Mouse (Mus musculus) urinary bladder, postnatal 14 days (tissue): ENCODE measurements around the gene Adcy9.

ENCODE experiments used
- DNase-seq: peaks from one replicate; pipeline ENCODE4 v3.0.0; 2021; ENCODE audit warnings: low spot score

Adcy9 gene

DNA sequence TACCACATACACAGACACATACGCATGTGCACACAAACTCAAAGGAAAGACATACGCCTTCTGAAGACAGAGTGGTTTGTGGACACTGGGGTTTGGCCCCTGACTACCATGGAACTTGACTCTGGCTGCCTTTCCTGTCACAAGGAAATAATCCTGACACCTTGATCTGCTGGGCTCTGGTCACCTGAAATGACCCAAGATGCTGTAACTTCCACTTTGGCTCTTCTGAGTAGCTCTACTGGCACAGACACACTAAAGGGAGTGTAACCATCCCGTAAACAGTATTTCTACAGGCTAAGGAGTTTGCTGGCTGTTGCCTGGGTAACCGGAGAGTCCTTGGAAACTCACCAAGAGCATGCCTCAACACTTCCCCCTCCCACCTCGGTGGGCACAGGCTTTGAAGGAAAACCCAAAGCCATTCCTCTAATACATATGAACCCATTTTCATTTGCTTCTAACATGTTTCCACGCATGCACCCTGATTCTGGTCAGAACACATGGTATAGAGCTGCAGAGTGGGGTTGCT lies 102.2 kb downstream of the Adcy9 start:
- DNase-seq = no peak

DNA sequence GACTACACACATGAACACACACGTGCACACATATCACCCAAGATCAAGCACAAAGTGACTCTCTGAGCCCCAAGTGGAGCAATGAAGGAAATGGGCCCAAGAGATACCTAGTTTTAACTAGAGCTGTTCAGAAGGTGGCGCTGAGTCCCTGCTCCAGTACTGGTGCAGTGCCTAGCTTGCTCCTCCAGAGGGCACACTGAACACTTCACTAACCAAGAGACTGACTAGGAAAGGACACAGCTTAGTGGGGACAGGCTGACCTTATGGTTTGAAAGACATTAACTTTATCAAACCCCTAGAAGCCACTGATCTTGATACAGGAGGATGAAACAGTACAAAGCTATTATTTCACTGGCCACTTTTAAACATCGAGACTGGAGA lies 104.2 kb downstream of the Adcy9 start:
- peak; percentile 82 for DNase-seq

DNA sequence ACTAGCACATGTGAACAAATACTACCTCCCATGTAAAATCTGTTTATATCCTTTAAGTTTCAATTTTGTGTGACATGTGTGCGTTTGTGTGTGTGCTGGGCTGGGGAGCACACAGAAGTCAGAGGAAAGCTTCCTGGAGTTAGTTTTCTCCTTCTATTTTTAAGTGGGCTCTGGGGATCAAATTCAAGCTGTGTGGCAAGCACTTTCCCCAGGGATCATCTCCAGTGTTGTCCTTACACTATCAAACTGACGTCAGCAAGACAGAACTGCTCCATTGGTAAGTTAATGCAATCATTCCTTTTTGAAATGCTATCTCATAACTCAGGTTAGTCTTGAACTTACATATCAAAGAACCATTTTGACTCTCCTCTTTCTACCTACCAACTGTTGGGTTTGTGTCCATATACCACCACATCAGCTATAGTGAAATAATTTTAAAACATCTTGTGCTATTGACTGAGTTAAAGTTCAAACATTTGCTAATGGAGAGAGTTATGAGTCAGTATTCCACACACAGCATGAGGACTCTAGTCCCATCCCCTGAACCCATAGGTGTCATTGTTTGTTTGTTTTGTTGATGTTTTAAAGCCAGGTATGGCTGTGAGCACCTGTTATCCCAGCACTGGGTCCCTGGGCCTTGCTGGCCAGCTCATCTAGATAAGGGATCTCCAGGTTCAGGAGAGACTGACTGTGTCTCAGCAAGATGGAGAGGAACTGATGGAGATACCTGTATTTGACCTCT lies 104.8 kb downstream of the Adcy9 start:
- DNase-seq = no peak

DNA sequence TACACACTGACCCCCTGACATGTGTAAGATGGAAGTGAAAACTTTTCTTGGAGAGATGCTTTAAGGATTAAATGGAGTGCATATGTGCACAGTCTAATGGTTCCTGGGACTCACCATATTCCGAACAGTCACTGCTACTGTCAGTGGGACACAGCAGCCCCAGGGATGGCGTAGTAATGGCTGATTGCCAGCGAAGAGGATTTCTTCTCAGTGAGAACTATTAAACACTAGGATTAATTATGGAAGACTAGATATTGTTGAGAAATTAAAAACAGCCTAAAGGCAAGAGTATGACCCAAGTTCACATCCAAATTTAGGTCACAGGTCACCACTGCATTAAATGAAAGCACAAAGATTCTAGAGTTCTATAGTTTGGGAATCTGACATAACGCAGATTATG lies 105.4 kb downstream of the Adcy9 start:
- no peak for DNase-seq

DNA sequence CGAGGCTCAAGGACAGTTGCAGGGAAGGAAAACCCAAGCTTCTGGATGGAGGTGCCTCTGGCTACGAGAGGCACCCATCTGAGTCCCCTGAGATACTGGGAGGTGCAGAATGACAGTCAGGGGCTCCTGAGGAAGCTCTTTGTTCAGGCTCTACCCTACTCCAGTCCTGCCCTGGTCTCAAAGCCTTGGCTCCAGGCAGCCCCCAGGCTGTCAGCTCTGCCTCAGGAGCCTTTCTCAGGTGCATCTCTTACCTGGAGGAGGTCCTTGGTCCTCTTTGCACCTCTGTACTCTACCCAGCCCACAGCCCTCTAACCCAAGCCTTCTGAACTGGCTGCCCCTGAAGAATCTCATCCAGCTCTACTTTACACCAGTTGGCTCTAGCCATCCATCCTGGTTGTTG lies 108.3 kb downstream of the Adcy9 start:
- DNase-seq = no peak

DNA sequence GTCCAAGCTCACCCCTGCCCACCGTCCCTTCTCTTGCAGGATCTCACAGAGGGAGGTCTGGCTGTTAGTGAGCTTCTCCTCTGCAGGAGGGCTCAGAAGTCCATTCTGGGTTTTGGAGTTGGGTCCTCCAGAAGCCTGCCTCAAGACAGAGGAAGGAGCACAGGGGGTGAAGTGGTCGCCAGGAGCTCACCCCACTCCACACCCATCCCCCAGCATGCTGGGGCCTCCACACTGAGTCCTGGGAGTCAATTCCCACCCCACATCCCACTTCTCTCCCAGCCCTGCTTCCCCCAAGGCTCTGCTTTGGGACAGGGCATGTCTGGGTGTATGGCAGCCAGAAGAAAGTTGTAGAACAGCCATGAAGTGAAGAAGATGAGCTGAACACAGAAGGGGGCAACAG lies 108.7 kb downstream of the Adcy9 start:
- DNase-seq = no peak

DNA sequence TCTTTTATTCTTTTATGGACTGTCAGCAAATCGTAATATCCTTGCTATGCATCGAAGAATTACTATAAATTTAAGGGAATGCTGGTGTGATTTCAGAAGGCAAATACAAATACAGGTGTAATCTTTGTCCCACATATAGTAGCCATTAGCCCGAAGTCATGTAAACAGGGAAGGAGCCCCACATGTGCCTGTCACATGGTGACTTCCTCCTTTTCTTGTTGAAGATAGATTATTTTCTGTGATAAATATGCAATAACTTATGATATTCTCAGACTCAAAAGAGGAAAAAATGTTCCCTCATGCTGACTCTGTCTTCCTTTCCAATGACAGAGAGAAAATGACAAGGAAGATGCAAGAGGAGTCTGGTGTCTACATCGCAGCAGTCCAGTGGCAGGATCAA lies 112.5 kb downstream of the Adcy9 start:
- DNase-seq = no peak

DNA sequence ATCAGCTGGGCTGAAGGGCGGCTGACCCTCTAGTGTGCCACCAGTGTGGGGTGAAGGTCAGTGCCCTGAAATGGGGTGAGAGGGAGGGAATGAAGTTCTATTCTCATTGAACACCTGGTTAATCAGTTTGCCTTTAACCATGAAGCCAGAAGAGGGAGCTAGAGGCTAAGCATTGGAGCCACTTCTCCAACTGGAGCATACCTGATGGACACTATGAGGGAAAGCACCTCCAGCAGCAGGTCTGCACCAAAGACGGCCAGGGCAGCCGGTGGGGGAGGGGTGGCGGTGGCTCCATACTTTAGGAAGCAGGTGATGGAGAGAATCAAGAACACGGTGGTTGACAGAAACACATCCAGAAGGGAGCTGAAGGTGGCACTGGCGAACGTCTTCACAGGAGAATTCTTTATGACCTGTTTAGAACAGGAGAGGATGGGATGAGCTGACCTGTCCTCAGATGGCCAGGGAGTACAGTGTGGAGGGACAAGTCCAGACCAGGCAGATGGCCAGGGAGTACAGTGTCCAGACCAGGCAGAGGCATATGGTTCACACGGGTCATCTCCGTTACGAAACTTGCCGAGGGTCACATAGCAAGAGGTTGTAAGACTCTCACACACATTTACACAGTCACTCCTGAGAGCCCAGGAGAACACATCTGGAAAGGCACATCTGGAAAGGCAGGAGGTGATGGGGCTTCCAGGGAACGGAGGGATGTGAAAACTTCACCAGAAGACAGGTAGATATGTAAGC lies 115.9 kb downstream of the Adcy9 start:
- peak; percentile 20 for DNase-seq

DNA sequence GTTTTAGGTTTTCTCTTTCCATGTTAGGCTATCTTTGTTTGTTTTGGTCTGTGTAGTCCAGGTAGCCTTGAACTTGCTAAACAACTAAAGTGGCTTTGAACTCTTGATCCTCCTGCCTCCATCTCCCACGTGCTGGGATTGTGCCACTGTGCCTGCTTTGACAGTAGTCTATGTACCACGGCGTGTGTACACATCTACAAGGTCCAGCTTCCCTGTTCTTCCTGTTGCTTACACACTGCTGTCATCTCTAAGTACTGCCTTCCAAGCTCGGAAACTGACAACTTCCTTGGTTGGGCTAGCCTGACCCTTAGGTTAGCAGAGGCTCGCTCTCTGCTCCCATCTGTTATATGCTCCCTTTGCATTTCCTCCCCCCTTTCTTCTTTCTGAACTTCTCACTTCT lies 116.7 kb downstream of the Adcy9 start:
- no peak for DNase-seq

DNA sequence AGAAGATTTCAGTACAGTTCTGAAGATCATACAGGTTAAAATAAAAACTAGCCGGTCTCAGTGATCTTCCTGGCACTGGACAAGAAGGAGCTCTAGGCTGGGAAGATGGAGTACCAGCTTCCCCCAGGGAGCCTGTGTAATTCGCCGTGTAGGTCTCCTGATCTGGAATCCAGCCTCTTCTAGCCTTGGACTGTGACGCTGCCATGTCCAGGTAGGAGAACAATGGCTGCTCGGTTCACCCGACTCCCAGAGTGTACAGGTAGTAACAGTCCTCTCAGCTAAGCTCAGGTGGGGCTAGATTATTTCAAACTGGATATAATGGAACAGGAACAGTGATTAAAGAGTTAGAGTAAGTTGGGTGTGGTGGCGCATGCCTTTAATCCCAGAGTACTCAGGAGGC lies 120.0 kb downstream of the Adcy9 start:
- DNase-seq = no peak

DNA sequence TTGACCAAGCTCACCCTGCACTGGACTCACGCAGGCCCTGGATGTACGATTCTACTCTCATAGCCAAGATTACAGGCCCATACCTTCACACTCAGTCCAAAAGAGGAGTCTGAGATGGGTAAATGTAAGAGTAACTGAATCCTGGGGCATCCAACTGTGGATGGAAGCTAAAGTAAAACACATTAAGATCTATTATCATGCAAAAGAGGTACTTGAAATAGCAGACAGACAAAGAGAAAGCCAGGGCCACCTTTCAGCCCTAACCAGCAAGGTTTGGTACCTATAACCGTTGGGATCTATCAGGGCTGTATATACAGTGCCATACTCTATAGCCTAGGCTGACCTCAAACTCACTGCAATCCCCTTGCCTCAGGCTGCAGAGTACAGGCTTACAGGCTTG lies 127.0 kb downstream of the Adcy9 start:
- no peak for DNase-seq

DNA sequence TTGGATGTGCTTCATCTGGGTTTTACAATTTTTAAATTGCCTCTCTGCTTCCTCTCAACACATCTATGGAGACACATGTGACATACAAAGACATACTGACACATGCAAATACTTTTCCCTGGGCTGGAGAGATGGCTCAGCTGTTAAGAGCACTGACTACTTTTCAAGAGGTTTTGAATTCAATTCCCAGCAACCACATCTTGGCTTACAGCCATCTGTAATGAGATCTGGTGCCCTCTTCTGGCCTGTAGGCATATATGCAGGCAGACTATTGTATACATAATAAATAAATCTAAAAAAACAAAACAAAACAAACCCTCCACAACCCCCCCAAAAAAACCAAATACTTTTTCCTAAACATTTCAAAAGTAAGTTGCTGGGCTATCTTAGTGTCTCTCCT lies 130.8 kb downstream of the Adcy9 start:
- DNase-seq = no peak

DNA sequence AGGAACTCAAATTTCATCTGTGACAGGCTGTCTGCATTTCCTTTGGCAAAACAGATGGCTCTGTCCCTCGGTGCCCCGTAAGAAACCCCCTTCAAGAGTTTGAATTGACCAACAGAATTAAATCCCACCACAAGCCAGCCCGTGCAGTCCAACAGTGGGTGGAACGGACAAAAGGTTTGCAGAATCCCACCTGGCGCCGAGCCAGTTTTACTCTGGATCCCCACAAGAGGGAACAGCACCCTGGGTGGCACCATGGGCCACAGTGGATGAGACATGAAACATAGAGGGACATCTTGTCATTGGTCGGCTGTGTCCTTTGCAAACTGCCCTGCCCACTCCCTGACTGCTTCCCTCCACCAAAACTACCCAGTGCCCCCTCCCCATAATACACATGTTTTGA lies 133.7 kb downstream of the Adcy9 start:
- no peak for DNase-seq

DNA sequence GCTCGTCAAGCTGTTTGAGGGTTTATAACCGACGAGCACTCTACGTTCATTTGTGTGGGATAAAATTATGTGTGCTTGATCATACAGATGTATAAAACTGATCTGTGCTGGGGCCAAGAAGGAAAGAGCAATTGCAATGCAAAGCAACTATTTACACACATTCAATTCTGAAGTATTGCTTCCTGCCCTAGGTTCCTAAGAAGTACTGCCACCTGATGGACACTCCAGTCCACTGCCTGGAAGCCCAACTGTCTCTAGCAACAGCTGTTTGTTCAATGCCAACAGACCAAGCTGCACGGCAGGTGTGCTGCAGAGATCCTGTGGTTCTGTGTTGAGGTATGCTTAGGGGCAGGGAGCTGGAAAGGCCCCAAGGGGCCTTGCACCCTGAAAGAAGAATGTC lies 135.0 kb downstream of the Adcy9 start:
- DNase-seq = peak; percentile 59

DNA sequence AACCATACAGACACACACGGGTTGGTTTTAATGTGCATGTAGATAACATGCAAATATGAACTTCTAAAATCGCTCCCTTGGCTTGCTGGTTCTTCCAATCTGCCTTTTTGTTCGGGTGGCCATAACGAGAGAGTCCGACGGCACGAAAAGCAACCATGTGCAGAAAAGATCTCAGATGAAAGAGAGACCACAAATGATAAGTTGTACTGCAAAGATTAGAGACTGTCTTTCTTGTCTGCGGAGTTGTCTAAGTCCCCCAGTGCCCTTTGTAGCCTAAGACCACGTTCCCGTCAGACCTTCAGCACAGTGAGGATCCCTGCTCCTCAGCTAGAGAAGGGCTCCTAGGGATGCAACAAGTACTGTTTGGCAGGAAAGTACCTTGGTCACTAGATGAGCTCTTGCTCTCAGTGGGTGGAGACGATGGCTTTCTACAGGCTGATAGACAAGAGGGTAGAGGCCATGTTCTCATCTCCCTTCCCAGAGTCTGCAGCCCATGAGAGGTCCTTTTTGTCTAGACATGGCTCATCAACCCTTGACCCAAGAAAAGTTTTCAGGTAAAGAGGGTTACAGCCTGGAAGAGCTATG lies 136.9 kb downstream of the Adcy9 start:
- DNase-seq = no peak

DNA sequence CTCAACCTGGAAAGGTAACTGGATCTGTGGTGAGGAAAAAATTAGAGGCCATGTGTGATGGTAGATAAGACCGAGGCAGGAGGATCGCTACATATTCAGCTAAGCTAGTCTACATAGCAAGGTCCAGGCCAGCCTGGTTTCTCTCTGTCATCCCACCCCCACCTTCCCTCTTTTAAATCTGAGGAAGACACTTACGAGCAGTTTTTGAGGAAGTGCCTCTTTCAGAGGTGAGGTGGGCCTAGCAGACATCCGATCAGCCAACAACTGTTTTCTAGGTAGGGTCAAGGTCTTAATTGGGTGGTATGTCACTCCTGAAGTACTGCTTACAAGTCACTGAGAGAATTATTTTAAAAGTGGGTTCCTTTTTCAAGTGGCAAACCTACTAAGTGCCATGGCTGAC lies 138.8 kb downstream of the Adcy9 start:
- DNase-seq = no peak

DNA sequence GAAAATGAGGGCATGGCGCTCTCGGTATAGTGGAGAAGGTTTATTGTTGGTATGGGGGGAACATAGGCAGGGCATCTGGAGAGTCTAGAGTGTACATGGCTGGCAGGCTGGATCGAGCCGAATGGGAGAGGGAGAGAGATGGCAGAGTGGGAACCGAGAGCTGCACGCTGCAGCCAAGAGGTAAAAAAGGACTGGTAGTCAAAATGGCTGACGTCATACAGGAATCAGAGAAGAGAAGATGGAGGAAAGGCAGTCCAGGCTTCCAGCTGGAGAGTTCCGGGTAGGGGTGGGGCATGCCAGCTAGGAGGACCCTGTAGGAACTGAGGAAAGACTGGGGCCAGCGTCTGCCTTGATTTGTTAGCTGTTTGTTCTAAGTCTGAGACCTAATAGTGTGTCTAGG lies 139.3 kb downstream of the Adcy9 start:
- DNase-seq = no peak

DNA sequence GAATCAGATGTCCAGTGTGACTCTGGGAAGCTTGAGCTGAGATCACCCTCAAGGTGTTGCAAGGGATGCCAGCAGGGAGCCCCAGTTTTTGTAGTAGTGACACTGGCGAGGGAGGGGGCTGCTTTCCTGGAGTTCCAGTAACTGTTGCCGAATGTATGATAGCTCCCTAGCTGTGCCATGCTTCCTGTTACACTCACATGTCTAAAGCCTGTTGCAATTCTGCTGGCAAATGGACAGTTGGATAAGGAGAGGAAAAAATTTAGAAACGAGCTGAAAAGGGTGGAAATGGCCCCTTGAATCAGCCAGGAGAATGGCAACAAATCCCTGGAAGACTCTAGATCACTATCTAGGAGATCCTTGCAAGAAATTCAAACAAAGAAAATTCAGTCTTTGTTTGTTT lies 140.7 kb downstream of the Adcy9 start:
- no peak for DNase-seq

DNA sequence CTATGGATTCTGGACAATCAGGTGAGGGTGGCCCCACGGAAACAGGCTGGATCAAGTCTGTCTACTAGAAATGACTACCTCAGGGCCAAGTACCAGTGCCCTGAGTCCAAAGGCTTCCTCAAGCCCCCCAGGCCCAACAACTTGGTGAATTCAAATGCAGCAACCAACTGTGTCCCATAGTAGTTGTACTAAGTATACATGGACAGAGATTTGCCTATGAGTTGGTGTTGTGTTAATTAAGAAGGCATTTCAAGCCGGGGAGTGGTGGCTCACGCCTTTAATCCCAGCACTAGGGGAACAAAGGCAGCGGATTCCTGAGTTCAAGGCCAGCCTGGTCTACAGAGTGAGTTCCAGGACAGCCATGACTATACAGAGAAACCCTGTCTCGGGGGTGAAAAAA lies 143.7 kb downstream of the Adcy9 start:
- DNase-seq = no peak

DNA sequence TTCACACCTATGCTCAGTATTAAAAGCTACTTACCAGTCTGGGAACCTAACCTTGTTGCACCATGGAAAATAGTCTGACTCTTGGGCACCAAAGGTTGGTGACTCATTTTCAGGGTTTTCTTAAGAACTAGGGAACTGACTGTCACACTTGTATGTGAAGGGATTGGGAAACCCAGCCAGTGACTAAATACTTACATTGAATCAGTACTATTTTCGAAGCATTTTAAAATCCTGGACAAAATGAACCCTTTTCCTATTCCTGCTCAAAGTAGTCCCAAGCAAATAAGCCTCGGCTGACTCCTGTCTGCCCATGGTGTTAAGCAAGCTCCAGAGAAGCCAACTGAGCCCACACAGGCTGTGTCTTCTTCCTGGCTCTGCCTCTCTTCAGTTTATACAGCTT lies 144.1 kb downstream of the Adcy9 start:
- DNase-seq = no peak

DNA sequence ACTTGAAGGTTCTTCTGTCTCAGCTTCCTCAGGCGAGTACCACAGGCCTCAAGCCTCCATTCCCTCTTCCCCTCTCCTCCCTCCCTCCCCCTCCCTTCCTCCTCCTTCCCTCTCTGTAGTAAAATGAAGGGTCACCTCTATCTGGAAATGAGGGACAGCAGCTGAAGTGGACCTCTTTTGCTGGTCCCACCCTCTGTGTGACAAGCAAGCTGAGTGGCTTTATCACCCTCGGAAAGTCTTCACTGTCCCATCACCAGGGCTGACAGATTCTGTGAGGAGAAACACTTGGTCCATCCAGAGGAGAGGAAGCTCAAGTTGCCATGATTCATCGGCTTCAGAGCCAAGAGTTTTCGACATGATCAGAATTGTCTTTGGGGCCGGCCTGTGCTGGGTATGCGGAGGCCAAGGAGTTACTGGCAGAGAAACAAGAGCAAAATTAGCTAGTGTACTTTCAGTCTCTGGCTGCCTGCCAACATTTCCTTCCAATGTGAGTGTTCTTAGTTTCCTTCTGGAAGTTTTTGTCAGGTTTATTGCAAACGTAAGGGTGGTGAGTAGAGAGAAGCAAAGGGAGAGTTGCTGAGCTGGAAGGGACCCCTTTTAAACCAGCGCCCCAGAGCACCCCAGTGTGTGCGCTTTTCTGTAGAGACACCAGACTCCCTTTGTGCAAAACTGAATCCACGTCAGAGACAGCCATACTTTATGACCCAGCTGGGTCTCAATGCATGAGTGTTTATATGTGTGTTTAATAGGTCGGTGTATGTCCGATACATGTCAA lies 146.4 kb downstream of the Adcy9 start:
- DNase-seq = peak; percentile 88

DNA sequence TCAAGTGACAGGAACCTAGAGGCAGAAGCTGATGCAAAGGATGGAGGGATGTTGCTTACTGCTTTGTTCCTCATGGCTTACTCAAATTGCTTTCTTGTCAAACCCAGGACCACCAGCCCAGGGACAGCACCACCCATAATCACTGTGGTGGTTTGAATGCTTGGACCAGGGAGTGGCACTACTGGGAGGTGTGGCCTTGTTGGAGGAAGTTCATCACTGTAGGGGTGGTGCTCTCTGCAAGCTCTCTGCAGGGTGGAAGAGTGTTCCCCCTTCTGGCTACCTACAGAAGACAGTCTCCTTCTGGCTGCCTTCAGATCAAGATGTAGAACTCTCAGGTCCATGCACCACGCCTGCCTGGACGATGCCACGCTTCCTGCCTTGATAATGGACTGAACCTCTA lies 148.0 kb downstream of the Adcy9 start:
- DNase-seq = no peak

DNA sequence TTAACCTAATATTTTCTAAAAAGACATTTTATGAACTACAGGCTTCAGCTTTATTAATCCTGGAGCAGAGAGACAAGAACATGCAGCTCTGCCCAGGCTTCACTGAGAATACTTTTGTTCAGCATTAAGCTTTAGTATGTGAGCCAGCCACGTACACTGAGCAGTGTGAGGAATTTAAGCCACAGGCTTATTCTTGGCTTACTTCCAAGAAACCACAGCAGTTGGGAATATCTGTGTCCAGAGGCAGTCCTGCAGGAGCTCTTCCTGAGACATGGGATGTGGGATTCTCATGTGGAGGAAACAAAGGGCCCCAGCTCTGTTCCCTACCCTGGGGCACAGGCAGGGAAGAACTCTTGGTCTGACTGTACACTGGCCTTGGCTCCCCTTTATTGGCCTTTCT lies 149.4 kb downstream of the Adcy9 start:
- no peak for DNase-seq
